Mouse (Mus musculus) limb, embryonic 13.5 days (tissue): Measurements from ENCODE around the gene Bcl2a1d. TPM values are rescaled to one million over a fixed set of nuclear protein-coding genes. Genes with fewer than 3 reads are reported as not detected.
A peak's percentile ranks its signal among the peaks of the same experiment; 100 is the strongest.
"Not testable (repeated sequence)": the region's sequence is repeated elsewhere in the genome, so short reads cannot be mapped to it uniquely, and the experiment has no call there.

Experiments
- ATAC-seq: fragments of 200-750 bp; cut with Nextera tagmentation; 2 replicates; pipeline ENCODE4 v1.8.0; 2017; ENCODE audit warnings: low read depth, moderate number of reproducible peaks, moderate TSS enrichment; ENCODE audit not compliant: low FRiP score
- H3K27ac ChIP-seq: fragments of 300-500 bp; sonication (generic); 2 replicates; pipeline ENCODE4 v1.5.1; 2015; ENCODE audit warnings: inconsistent platforms, mild to moderate bottlenecking, moderate library complexity
- H3K27me3 ChIP-seq: fragments of 300-500 bp; sonication (generic); 2 replicates; pipeline ENCODE4 v1.6.1; 2015; ENCODE audit warnings: mild to moderate bottlenecking, inconsistent platforms
- H3K36me3 ChIP-seq: fragments of 300-500 bp; sonication (generic); 2 replicates; pipeline ENCODE4 v1.6.1; 2015; ENCODE audit warnings: inconsistent platforms, mild to moderate bottlenecking, moderate library complexity
- H3K4me1 ChIP-seq: fragments of 300-500 bp; sonication (generic); 2 replicates; pipeline ENCODE4 v1.6.1; 2015; ENCODE audit warnings: inconsistent platforms
- H3K4me2 ChIP-seq: fragments of 300-500 bp; sonication (generic); replicated peaks from 2 replicates; pipeline ENCODE4 v1.6.1; 2015; ENCODE audit warnings: inconsistent platforms, mild to moderate bottlenecking, moderate library complexity
- H3K4me3 ChIP-seq: fragments of 300-500 bp; sonication (generic); 2 replicates; pipeline ENCODE4 v1.5.1; 2015; ENCODE audit warnings: moderate library complexity, mild to moderate bottlenecking, inconsistent platforms
- H3K9ac ChIP-seq: fragments of 300-500 bp; sonication (generic); 2 replicates; pipeline ENCODE4 v1.6.1; 2015; ENCODE audit warnings: mild to moderate bottlenecking, inconsistent platforms
- H3K9me3 ChIP-seq: fragments of 300-500 bp; sonication (generic); 2 replicates; pipeline ENCODE4 v1.6.1; 2016; ENCODE audit warnings: inconsistent platforms
- WGBS: fragments of 180-500 bp; shearing (Covaris S2); methylation state at CpG from one replicate; pipeline ENCODE4 v1.1.7; 2015; 5-methylcytosine and 5-hydroxymethylcytosine counted together
- polyA plus RNA-seq: library from polyadenylated mRNA; unstranded; fragments of >200 nt; fragmentation: Nextera tagmentation; extraction: Ambion mirVana; gene quantifications from 2 replicates; pipeline ENCODE4 v1.2.1, GENCODE M21; 2015

The Bcl2a1d gene
- polyA plus RNA-seq, 1 experiment from 2014 or later: 0.27 TPM

DNA sequence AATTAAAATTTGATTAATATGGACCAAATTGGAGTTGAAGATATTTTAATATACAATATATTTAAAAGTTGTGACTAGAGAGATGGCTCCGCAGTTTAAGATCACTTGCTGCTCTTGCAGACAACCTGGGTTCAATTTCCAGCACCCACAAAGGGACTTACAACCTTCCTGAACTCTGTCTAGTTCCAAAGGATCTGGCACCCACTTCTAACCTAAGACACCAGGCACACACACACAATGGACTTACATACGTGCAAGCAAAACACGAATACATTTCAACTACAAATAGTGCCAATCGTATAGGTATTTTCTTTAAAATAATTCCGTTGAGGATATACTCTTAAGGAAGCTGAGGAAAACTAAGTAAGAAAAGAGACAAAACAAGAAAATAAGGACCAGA lies 13.1 kb downstream of the Bcl2a1d start:
- H3K27ac ChIP-seq, H3K4me1 ChIP-seq, H3K27me3 ChIP-seq, H3K9me3 ChIP-seq, H3K9ac ChIP-seq, H3K36me3 ChIP-seq, ATAC-seq: not testable (repeated sequence)
- Histone ChIP-seq H3K4me2 (peak overlapping the region; percentile 57), H3K4me3 (peak overlapping the region; percentile 41; the same call in 1 of the 2 replicates)
- 62% methylated on average over 5 of the region's 5 CpGs for WGBS

- H3K4me3 ChIP-seq, H3K4me2 ChIP-seq, H3K27me3 ChIP-seq, H3K4me1 ChIP-seq, H3K9ac ChIP-seq, H3K36me3 ChIP-seq, ATAC-seq, H3K27ac ChIP-seq, H3K9me3 ChIP-seq: not testable (repeated sequence)
- 41% methylated on average over 2 of the region's 2 CpGs for WGBS
Measured at GRCm38 (mm10) chr9:88718140-88718539, 13.6 kb downstream of the Bcl2a1d start.

- H3K27me3 ChIP-seq, H3K4me2 ChIP-seq, H3K4me1 ChIP-seq, H3K4me3 ChIP-seq, H3K36me3 ChIP-seq, H3K9me3 ChIP-seq, H3K9ac ChIP-seq, H3K27ac ChIP-seq, ATAC-seq: not testable (repeated sequence)
- WGBS: 84% methylated on average over 5 of the region's 5 CpGs
Measured at GRCm38 (mm10) chr9:88714515-88714914, 17.2 kb downstream of the Bcl2a1d start.

DNA sequence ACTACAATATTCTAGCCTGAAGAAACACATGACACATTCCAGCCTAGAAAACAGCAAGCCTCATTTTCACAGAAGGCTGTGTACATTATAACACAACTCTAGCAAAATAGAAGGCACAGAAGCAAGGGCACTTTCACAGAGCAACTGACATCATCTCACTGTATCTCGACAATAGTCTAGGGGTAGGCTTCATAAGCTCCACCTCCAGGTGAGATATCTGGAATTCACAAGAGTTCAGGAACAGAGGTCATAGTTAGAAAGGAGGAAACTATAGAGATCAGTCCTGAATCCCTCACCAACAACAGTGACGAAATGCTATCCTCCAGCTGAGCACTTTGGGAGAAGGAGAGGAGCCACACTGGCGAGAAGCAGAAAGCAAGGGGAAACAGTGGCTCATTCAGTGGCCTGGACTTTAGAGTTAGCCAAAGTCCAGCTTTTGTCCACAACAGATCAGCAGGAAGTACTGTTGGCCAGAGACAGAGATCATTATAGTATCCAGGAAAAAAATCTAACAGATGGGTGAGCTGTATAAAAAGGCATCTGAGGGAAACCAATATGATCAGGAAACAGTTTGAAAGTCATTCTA lies 19.5 kb downstream of the Bcl2a1d start:
- 78% methylated on average over 3 of the region's 3 CpGs for WGBS
- ATAC-seq, H3K9ac ChIP-seq, H3K4me2 ChIP-seq, H3K27ac ChIP-seq, H3K9me3 ChIP-seq, H3K4me1 ChIP-seq, H3K27me3 ChIP-seq, H3K4me3 ChIP-seq, H3K36me3 ChIP-seq: not testable (repeated sequence)

- not testable (repeated sequence) for H3K36me3 ChIP-seq, H3K9me3 ChIP-seq, H3K4me2 ChIP-seq, H3K27ac ChIP-seq, H3K4me3 ChIP-seq, H3K27me3 ChIP-seq, H3K4me1 ChIP-seq, ATAC-seq, H3K9ac ChIP-seq
- 89% methylated on average over 4 of the region's 5 CpGs for WGBS
Measured at GRCm38 (mm10) chr9:88710910-88711438, 20.7 kb downstream of the Bcl2a1d start.

DNA sequence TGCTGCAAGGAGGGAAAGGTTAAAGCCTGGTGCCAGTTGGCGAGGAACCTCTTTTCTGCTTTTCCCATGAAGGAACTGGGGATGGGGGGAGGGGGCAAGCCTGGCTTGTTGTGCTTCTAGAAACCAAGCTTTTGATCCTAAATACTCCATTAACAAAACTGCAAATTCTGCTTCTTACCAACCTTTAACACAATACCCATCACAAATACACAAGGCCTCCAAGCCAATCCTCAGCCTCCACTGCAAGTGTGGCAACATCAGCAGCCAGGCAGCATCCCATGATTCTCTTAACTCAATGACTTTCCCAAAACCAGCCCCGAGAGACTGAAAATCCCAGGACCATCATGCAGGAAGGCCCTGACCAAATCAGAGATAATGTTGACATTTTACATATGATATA lies 21.3 kb downstream of the Bcl2a1d start:
- H3K36me3 ChIP-seq, H3K4me2 ChIP-seq, H3K9me3 ChIP-seq, H3K9ac ChIP-seq, H3K4me3 ChIP-seq, ATAC-seq, H3K27ac ChIP-seq, H3K4me1 ChIP-seq, H3K27me3 ChIP-seq: not testable (repeated sequence)
- 86% methylated on average over 2 of the region's 2 CpGs for WGBS

GRCm38 (mm10) chr9:88709794-88710193 lies 21.9 kb downstream of the Bcl2a1d start:
- H3K27me3 ChIP-seq, H3K9ac ChIP-seq, H3K4me3 ChIP-seq, H3K4me1 ChIP-seq, H3K4me2 ChIP-seq, H3K36me3 ChIP-seq, H3K27ac ChIP-seq, H3K9me3 ChIP-seq, ATAC-seq: not testable (repeated sequence)
- WGBS: 92% methylated on average over 5 of the region's 5 CpGs

DNA sequence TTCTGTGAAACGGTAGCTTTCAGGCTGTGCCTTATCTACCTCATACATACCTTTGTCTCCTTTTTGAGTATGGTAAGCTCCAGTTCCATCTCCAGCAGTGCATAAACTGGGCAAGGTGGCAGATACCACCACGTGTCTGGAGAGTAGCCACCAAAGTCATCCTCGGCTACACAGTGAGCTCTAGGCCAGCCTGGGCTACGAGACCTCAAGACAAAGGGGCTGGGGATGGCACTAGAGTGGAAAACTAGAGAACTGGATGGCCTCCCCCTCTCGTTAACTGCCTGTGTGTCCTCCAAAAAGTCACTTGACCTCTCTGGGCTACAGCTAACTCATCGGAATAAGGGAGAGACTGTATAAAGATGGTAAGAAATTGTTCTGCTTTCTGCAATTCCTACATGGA lies 22.4 kb downstream of the Bcl2a1d start:
- WGBS: 90% methylated on average over 6 of the region's 6 CpGs
- no peak overlapping the region for H3K4me2 ChIP-seq
- H3K36me3 ChIP-seq: no peaks in the 10 kb centered on the region
- H3K4me1 ChIP-seq: no peaks in the 10 kb centered on the region
- no peaks in the 10 kb centered on the region for H3K9me3 ChIP-seq
- H3K27me3 ChIP-seq: no peaks in the 10 kb centered on the region
- no peak overlapping the region for H3K9ac ChIP-seq
- no peak overlapping the region for H3K4me3 ChIP-seq
- no peak overlapping the region for H3K27ac ChIP-seq
- ATAC-seq: no peak

- Histone ChIP-seq H3K4me3 (no peak overlapping the region), H3K27ac (no peak overlapping the region), H3K27me3 (no peaks in the 10 kb centered on the region), H3K36me3 (no peaks in the 10 kb centered on the region), H3K9me3 (no peaks in the 10 kb centered on the region), H3K9ac (no peak overlapping the region), H3K4me2 (no peak overlapping the region), H3K4me1 (no peaks in the 10 kb centered on the region)
- WGBS: 49% methylated on average over 4 of the region's 4 CpGs
- no peak for ATAC-seq
Measured at GRCm38 (mm10) chr9:88706700-88707099, 25.0 kb downstream of the Bcl2a1d start.

DNA sequence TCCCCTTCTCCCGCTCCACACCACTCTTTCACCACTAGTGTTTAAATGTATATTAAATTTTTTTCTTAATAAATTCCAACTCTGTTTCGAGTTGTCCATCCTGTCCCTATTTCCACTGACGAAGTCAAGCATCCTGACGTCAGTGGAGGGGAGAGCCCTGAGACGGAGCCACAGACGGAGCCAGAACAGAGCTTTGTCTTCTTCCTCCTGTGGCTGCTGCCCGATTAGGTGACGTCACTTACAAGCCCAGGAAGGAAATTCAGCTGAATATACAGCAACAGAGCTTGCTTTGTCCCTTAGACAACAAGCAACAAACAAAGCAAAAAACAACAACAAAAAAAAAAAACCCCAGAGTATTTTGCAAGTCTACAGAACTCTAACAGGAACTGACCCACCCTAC lies 26.6 kb downstream of the Bcl2a1d start:
- H3K9me3 ChIP-seq: not testable (repeated sequence)

GRCm38 (mm10) chr9:88698746-88699145 lies 33.0 kb downstream of the Bcl2a1d start:
- not testable (repeated sequence) for H3K27ac ChIP-seq, H3K4me2 ChIP-seq, H3K9ac ChIP-seq, H3K27me3 ChIP-seq, H3K4me3 ChIP-seq, H3K4me1 ChIP-seq, H3K9me3 ChIP-seq, ATAC-seq, H3K36me3 ChIP-seq
- WGBS: 56% methylated on average over 1 of the region's 2 CpGs

More for the DNA sequence above, 26.6 kb downstream of the Bcl2a1d start:
- H3K27me3 ChIP-seq, H3K27ac ChIP-seq, H3K4me1 ChIP-seq, H3K9ac ChIP-seq, ATAC-seq, H3K4me2 ChIP-seq, H3K4me3 ChIP-seq, H3K36me3 ChIP-seq: not testable (repeated sequence)
- 81% methylated on average over 8 of the region's 8 CpGs for WGBS

- not testable (repeated sequence) for H3K9me3 ChIP-seq, H3K27ac ChIP-seq, H3K36me3 ChIP-seq, H3K9ac ChIP-seq, H3K4me3 ChIP-seq, ATAC-seq, H3K4me2 ChIP-seq, H3K4me1 ChIP-seq, H3K27me3 ChIP-seq
- WGBS: 82% methylated on average over 2 of the region's 2 CpGs
Measured at GRCm38 (mm10) chr9:88691307-88691706, 40.4 kb downstream of the Bcl2a1d start.

DNA sequence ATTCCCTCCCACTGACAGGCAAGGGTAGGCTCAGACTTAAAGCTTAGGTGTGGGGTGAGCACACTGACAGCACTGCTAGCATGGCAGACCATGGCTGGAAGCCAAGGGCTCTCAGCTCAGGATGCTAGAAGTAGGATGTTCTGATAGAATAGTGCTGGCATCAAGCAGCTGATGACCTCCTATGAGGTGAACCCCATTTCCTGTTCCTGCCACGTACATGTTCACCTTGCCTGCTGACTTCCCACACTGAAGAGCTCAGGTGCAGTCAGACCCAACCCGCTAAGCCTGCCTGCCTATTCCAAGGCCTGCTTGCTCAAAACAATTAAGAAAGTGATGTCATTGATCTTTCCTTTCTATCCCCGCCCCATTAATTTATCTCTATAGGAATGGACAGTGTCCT lies 42.3 kb downstream of the Bcl2a1d start:
- not testable (repeated sequence) for H3K36me3 ChIP-seq, H3K9ac ChIP-seq, H3K27ac ChIP-seq, H3K27me3 ChIP-seq, H3K4me3 ChIP-seq, H3K4me2 ChIP-seq, H3K4me1 ChIP-seq, ATAC-seq, H3K9me3 ChIP-seq
- 74% methylated on average over 3 of the region's 3 CpGs for WGBS
